Mouse (Mus musculus) CD4-positive, CD25-positive, alpha-beta regulatory T cell (primary cell): ENCODE data around the gene Tmem88. TPM values are rescaled to one million over a fixed set of nuclear protein-coding genes. Genes with fewer than 3 reads are reported as not detected.

Experiments
- polyA plus RNA-seq: library from polyadenylated mRNA; unstranded; fragments of 100-300 nt; shearing (Covaris generic); gene quantifications from one replicate; pipeline ENCODE4 v1.2.1, GENCODE M21; 2017

Gene Tmem88
- 0.54 TPM for polyA plus RNA-seq

DNA sequence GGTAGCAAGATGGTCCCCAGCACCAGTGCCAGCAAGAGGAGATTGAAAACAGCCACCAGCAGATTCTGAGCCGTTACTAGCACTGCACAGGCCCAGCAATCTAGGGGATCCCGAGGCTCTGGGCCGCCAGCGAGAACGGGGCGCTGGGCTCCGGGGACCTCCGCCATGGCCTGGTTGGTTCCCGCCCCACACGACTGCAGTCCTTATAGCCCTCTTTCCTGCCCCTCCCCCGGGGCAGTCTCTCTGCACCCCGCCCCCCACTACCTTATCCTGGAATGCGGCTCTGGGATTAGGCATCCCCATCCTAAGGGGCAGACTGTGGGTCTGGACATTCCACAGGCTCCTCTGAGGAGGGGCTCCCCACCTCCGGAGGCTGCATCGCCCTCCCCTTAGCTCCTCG, at the start of gene Tmem88:
Gene Tmem88, minus strand, starts transcription at position 176 of the 400 bp plus-strand sequence.

DNA sequence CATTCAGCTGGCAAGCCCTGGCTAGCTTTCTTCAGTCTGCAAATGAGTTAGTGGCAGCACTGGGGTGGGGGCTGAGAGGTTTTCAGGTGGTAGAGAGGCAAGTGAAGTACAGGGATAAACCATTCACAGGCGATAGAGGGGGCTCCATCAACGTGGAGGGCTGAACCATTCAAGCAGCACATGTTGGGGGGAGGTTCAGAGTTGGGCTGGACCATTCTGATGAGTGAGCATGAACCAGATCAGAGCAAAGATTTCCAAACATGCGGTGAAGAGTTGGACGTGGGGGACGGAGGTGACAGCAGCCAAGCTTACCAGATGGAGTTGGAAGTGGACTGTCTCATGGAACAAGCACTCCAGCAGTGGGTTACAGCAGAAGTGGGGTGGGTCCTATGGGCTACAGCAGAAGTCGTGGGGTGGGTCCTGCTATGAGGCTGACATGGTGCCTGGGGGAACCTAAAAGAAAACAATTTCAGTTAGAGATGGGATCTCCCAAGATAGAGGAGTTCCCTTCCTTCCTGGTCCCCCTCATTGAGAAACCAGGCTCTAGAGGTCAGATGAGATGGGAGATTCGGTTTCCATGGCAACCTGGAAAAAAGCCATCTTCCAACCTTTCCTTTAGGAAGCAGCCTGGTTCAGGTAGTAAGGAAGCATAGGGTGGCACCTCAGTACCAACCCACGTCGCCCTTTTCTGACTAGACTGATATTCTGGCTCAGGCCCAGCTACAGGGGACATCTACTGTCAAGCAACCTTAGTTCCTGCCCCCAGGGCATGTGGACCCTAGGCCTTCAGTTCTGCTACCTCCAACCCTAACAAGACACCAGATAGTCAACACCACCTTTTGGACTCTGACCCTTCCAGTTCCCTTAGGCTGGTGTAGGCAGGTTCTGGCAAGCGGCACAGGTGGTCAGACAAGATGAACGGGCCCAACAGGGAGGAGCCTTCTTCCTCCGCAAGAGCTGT, 15.5 kb upstream of the Tmem88 start, which contains the start of gene Kdm6b:
Gene Kdm6b, minus strand, starts transcription at position 455 of the 961 bp plus-strand sequence.

DNA sequence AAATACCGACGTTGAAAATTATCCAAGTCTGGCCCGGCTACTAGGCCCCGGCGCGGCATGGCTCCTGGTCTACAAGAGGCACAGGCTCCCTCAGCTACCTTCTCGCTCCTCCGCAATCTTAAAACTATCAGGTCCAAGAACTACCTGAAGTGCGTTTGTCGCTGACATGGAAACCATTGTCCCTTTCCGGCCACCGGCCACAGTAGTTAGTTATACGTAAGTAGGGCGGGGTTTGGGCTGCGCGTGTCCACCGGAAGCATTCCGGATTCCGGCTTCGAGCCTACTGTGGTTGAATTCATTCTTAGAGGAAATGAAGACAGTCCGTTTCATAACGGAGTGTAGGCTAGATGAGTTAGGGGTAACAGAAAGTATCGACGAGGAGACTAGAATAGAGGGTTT, 2.8 kb downstream of the Tmem88 start, which contains the start of the genes Naa38 and Cyb5d1:
Gene Naa38, plus strand, starts transcription at position 253 of the 399 bp plus-strand sequence.
Gene Cyb5d1, minus strand, starts transcription at position 397 of the 399 bp plus-strand sequence.

DNA sequence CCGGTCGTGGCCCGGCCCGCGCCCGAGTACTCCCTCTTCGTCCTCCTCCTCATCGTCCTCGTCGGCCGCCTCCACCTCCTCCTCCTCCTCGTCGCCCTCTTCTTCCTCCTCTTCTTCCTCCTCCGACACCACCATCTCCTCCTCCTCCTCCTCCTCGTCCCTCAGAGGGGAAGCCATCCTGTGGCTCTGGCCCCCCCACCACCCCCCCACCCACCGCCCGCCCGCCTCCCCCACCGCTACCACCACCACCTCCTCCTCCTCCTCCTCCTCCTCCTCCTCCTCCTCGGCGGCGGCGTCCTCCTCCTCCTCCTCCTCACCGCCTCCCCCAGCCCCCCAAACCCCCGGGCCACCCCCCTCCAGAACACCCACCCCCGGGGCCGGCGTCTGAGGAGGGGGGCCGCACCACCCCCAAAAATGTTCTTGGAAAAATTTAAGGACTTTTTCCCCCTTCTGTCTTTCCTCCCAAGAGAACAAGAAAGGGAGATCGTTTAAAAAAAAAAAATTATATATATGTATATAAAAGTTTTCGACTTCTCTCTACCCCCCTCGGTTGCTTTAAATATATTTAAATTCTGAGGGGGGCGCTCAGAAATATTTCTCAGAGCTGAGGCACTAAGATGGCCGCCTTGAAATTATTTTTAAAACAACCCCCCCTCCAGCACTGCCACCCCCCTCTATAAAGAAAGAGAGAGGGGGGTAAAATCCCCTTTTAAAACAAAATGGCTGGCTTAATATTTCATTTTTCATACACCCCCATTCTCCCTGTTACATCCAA, 28.6 kb downstream of the Tmem88 start, which contains the start of gene Chd3:
Gene Chd3, minus strand, starts transcription at position 192 of the 775 bp plus-strand sequence.

Other genes with a start within 250 kb of the Tmem88 start
- not detected for gene Alox12b, start 241.2 kb downstream of the Tmem88 start, polyA plus RNA-seq
- 3.2 TPM for gene Alox8, start 200.4 kb downstream of the Tmem88 start, polyA plus RNA-seq
- 0.19 TPM for gene Gucy2e, start 161.2 kb downstream of the Tmem88 start, polyA plus RNA-seq
- 8.7 TPM for gene Cntrob, start 74.5 kb downstream of the Tmem88 start, polyA plus RNA-seq
- 96.9 TPM for gene Trappc1, start 74.3 kb downstream of the Tmem88 start, polyA plus RNA-seq
- 1.4 TPM for gene Kcnab3, start 72.0 kb downstream of the Tmem88 start, polyA plus RNA-seq
- 2.4 TPM for gene Rnf227, start 57.8 kb downstream of the Tmem88 start, polyA plus RNA-seq
- gene Chd3, start 28.8 kb downstream of the Tmem88 start, polyA plus RNA-seq, result 139 TPM
- 97.6 TPM for gene Naa38, start 2.7 kb downstream of the Tmem88 start, polyA plus RNA-seq
- 25.4 TPM for gene Cyb5d1, start 2.6 kb downstream of the Tmem88 start, polyA plus RNA-seq
- 5.5 TPM for gene Kdm6b, start 15.4 kb upstream of the Tmem88 start, polyA plus RNA-seq
- 0.01 TPM for gene Dnah2, start 150.9 kb upstream of the Tmem88 start, polyA plus RNA-seq
- gene Efnb3, start 162.0 kb upstream of the Tmem88 start, polyA plus RNA-seq, result 0.47 TPM
- 25.6 TPM for gene Wrap53, start 182.0 kb upstream of the Tmem88 start, polyA plus RNA-seq
- 239 TPM for gene Trp53, start 182.1 kb upstream of the Tmem88 start, polyA plus RNA-seq
- gene Atp1b2, start 207.7 kb upstream of the Tmem88 start, polyA plus RNA-seq, result not detected
- not detected for gene Shbg, start 219.7 kb upstream of the Tmem88 start, polyA plus RNA-seq
- not detected for gene Sat2, start 223.8 kb upstream of the Tmem88 start, polyA plus RNA-seq
- gene Fxr2, start 234.8 kb upstream of the Tmem88 start, polyA plus RNA-seq, result 63.2 TPM